Mouse (Mus musculus): ENCODE measurements around the gene Asb2.

GRCm38 (mm10) chr12:103376774-103377173 is 21.0 kb upstream of the Asb2 start:
- TF ChIP-seq CTCF (IDR thresholded peaks at IDR 0.05; ENCODE audit: borderline replicate concordance, control insufficient read depth, extremely low read depth, insufficient read depth, low read length, poor library complexity): no peak
- TF ChIP-seq POLR2A (IDR thresholded peaks at IDR 0.05; ENCODE audit: control insufficient read depth, extremely low read depth, insufficient read depth, low read length, poor library complexity): no peak
